Mouse (Mus musculus): ENCODE data around the gene Mapk1ip1.

Gene Mapk1ip1

DNA sequence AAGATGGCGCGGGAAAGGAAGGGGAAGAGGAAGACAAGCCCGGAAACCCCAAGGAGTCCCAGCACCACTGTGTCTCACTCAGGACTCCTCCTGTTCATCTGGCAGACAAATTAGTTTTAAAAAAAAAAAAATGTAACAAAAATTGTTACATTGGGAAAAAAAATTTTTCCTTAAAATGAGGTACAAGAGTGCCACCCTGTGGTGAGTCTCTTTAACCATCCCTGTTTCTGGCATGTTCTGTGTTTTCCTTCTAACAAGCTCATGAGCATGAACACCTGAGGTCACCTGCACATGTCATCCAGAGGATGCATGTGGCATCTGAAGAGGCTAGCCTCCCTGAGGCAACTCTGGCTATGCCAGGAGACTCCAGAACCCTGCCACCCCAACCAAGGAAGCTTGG lies 11.0 kb downstream of the Mapk1ip1 start:
- no peak for DNase-seq

DNA sequence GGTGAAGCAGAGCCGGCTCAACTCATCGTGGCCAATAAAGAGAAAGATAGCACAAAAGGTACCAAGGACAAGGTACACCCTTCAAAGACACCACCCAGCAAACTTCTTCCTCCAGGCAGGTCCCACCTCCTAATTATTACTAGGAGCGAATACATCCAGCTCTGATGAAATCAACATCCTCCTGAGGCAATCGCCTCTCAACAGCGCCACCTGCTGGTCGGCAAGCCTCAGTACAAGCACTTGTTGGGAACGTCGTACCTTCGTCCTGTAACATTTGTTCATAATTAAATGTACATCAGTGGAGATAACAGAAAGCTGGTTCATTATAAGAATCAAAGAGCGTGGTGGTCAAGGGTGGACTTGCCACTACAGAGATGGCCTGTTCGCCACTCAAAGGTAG lies 18.3 kb downstream of the Mapk1ip1 start:
- DNase-seq = peak; percentile 36 to 39

DNA sequence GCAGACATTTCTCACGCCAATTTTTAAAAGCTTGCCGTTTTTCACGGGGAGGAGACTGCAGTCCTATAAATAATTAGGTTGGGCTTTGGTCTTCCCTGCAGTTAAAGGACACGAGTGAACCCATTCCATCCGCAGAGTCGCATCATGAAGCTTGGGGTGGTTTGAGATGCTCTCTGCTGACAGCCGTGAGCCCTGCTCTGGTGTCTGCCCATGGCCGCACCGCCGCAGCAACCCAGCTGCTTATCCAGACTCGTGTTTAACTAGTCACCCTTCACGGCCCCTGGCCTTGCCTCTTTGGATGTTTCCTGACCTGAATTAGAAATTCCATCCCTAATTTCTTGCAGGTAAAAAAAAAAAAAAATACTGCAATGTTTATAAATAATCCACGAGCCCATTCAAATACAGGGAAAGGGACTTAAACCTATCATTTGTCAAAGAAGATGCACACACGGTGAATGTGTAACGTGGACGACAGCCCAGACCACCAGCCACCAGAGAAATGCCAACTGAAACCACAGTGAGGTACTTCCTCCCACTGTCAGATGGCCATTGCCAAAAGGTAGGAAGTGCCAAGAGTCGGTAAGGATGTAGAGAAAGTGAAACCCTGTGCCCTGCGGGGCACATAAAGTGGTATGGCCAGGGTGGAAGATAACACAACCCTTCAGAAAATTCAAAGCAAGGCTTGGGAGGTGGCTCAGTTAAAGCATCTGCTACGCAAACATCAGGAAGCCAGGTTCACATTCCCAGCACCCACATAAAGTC lies 20.9 kb downstream of the Mapk1ip1 start:
- no peak for DNase-seq

DNA sequence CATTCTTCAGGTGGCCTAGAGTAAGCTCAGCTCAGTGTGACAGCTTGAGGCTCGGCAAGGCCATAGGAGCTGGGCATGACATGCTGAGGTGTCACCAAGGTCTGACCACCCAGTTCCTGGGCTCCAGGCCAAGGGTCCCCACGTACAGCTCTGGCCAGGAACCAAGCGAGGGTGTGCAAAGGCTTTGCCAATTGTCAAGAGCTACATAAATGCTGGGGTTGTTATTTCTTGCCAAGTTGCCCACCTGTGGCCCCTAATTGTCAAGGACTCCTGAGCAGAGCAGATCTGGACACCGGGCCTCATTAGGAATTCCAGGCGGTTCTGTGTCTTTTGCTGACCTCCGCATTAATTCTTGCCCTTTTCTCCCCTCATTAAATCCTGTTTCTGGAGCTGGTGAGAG lies 21.6 kb downstream of the Mapk1ip1 start:
- no peak for DNase-seq

DNA sequence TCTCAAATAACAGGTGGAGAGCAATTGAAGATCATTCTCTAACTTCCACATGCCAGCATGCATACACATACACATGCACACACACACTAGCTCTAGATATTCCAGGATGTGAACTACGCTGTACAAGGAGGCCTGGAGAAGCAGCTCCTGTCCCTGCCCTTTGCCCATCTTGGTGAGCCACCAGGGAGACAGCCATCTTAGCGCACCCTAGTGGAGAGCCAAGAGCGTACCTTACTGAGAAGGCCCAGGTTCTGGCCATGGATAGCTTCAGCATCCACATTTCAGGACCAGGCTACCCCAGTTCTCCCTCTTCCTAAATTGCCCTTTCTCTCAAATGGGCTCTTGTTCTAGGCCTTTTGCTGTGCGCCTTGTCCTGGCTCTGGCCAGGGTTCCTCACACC lies 27.8 kb downstream of the Mapk1ip1 start:
- no peak for DNase-seq

DNA sequence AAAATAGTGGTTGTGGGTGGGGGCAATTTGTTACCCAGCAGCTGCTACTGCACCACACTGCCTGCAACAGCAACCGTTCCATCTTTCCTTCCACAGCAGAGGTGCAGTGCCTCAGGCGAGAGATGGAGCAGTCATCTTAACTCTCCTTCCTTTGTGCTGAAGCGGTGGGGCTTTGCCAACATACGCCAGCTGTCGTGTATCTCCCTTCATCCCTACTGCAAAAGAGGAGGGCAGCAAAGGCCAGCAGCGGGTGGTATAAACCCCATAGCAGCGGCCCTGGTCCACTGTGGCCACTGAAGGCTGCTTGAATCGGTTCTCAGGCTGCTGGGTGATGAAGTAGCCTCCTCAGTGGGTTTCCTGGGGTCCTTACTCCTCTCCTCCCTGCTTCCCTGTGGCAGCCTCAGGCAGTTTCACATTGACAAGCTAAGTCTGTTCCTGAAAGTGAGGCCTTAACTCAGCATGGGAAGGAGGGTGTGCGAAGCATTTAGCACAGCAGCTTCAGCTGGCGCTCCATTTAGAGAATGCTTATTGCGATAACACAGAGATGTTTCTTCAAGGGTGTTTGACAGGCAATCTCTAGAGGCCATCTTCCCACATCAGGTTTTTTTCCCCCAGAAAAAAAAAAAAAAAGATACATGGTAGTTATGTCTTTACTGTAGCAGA lies 32.7 kb downstream of the Mapk1ip1 start:
- DNase-seq = no peak

DNA sequence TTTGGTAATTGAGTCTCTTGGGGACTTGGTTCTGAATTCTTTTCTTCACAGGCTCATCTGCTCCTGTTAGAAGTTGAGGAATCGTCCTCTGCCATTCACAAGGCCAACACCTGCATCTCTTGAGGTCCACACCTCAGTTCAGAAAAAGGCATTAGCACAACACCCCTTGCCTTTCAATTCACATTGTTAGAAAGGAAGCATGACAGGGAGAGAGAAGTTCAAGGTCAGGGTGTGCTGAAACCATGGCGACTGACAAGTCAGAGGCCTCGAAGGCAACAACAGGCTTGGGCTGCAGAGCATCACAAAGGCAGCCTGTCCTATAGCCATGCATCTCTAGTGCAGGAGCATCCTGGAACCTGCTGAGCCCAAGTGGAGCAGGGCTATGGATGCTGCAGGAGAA lies 38.9 kb downstream of the Mapk1ip1 start:
- DNase-seq = no peak

DNA sequence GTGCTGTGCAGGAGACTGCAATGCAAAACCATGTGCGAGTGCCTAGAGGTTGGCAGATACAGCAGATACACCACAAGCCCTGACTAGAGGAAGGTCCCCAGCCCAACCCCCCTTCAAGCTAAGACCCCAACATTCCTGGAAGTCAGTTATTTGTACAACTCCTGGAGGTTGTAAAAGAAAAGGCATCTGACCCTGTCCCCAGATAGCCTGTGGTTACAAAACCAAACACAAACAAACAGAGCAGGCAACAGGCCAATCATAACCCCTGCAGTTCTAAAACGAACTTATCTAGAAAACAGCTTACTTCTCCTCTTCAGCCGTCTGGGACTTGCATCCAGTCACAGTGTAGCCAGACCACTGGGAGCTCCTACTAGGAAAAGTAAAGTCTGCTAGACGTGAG lies 42.7 kb downstream of the Mapk1ip1 start:
- no peak for DNase-seq

DNA sequence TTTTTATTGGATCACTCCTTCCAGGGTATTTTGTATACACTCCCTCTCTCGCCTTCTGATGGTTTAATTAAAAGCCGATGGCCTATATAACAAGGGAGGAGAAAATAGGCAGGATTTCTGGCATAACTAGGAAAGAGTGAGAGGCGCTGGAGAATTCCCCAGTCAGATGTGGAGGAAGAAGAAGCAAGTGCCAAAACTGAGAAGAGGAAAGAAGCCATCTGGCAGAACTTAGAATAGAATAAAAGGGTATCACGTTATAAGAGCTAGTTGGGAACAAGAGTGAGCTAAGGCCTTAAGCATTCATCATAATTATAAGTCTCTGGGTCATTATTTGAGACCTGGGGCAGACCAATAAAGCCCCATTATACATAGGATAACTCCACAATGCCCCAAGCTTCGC lies 58.0 kb downstream of the Mapk1ip1 start:
- DNase-seq = no peak
